In genomic region chr15:89453865-89454478, GRCm38 (mm10) we compare ENCODE assay signal across 9 mouse cellular contexts. TPM values are rescaled to one million over a fixed set of nuclear protein-coding genes. Genes with fewer than 3 reads are reported as not detected.
DNase-seq lines count a peak whose midpoint lies in the region; ATAC-seq and TF ChIP-seq lines count a peak whose summit lies in the region.
"Had no signal": no experiment of that assay in that cellular context is flagged by ENCODE, and none has a peak within 500 bp of the region (broad histone marks: within the 10 kb centered on the region; RNA-seq: fewer than 3 reads in every experiment).

TSS of gene Mapk8ip2 (plus strand) at chr15:89453913.

- 0 out of 2 replicates have a peak, but pooled peaks cover 7% of the 10 kb centered on the region for H3K4me1 ChIP-seq in kidney, postnatal 0 days (replicated peaks; ENCODE audit: insufficient read depth, low read length)
- peaks cover 18% of the 10 kb centered on the region for H3K4me1 ChIP-seq in forebrain, embryonic 14.5 days (ENCODE audit: control insufficient read depth, insufficient read depth, low read length)
- peaks cover 32% of the 10 kb centered on the region for H3K4me1 ChIP-seq in neural tube, embryonic 13.5 days (replicated peaks)

- no peak for TF ChIP-seq CTCF in kidney, postnatal 0 days (IDR thresholded peaks at IDR 0.05; ENCODE audit: low read depth)

- peak; percentile 48; the same call in 1 of the 2 replicates for ATAC-seq in kidney, postnatal 0 days (replicated peaks; ENCODE audit: low FRiP score, low read depth)
- peak; percentile 83 for ATAC-seq in forebrain, embryonic 14.5 days
- peak; percentile 86 for ATAC-seq in neural tube, embryonic 13.5 days (ENCODE audit: low read depth)

- H3K9me3 ChIP-seq in kidney, postnatal 0 days (replicated peaks; ENCODE audit: low read length) = no peaks in the 10 kb centered on the region
- H3K9me3 ChIP-seq in forebrain, embryonic 14.5 days (replicated peaks; ENCODE audit: control insufficient read depth, low read length) = no peaks in the 10 kb centered on the region
- H3K9me3 ChIP-seq in neural tube, embryonic 13.5 days = no peaks in the 10 kb centered on the region

- peak within 1 kb of the TSS; percentile 61 for H3K4me2 ChIP-seq in kidney, postnatal 0 days (ENCODE audit: low read length)
- peak within 1 kb of the TSS; percentile 76 for H3K4me2 ChIP-seq in forebrain, embryonic 14.5 days (ENCODE audit: low read length)
- H3K4me2 ChIP-seq in neural tube, embryonic 13.5 days = peak within 1 kb of the TSS; percentile 91

- H3K9ac ChIP-seq in kidney, postnatal 0 days (ENCODE audit: low read depth, low read length) = no peak within 1 kb of the TSS
- H3K9ac ChIP-seq in forebrain, embryonic 14.5 days (ENCODE audit: low read length) = peak within 1 kb of the TSS; percentile 86
- peak within 1 kb of the TSS; percentile 91 for H3K9ac ChIP-seq in neural tube, embryonic 13.5 days

- no peak for DNase-seq in kidney, postnatal 0 days (ENCODE audit: low spot score)
- no peak for DNase-seq in kidney, adult 18-20 months
- peak; percentile 84 for DNase-seq in cerebellum, adult 11-12 months
- DNase-seq in forebrain, embryonic 14.5 days (ENCODE audit: low spot score) = peak; percentile 68
- DNase-seq in left cerebral cortex, postnatal 25 days (ENCODE audit: low spot score in 2 of 2) = peak; percentile 72 to 74
- DNase-seq in gastrocnemius, postnatal 25 days = no peak
- DNase-seq in kidney, adult 8-10 months = no peak

- peak within 1 kb of the TSS; percentile 37 for H3K4me3 ChIP-seq in kidney, postnatal 0 days (replicated peaks; ENCODE audit: low read depth, low read length)
- peak within 1 kb of the TSS; percentile 76 for H3K4me3 ChIP-seq in forebrain, embryonic 14.5 days (ENCODE audit: low read depth, low read length)
- H3K4me3 ChIP-seq in neural tube, embryonic 13.5 days = peak within 1 kb of the TSS; percentile 73

- WGBS in kidney, postnatal 0 days = under 1% methylated on average over 53 of the region's 53 CpGs
- 0% methylated on average over 50 of the region's 53 CpGs for WGBS in forebrain, embryonic 14.5 days
- WGBS in neural tube, embryonic 13.5 days = under 1% methylated on average over 46 of the region's 53 CpGs

- intact Hi-C loops in left cerebral cortex, postnatal 25 days (cut with DNase I) = no loop called here

- no peaks in the 10 kb centered on the region for H3K36me3 ChIP-seq in kidney, postnatal 0 days (ENCODE audit: insufficient read depth, low read length)
- H3K36me3 ChIP-seq in forebrain, embryonic 14.5 days (ENCODE audit: control insufficient read depth, insufficient read depth, low read length) = peaks cover 28% of the 10 kb centered on the region
- H3K36me3 ChIP-seq in neural tube, embryonic 13.5 days = peaks cover 28% of the 10 kb centered on the region

- H3K27ac ChIP-seq in kidney, postnatal 0 days = no peak within 1 kb of the TSS
- peak within 1 kb of the TSS; percentile 63; the same call in 1 of the 2 replicates for H3K27ac ChIP-seq in forebrain, embryonic 14.5 days (ENCODE audit: low read depth, low read length)
- peak within 1 kb of the TSS; percentile 83 for H3K27ac ChIP-seq in neural tube, embryonic 13.5 days (replicated peaks)

- peaks cover 6% of the 10 kb centered on the region for H3K27me3 ChIP-seq in kidney, postnatal 0 days (ENCODE audit: insufficient read depth, low read length)
- no peaks in the 10 kb centered on the region for H3K27me3 ChIP-seq in forebrain, embryonic 14.5 days (replicated peaks; ENCODE audit: control insufficient read depth, insufficient read depth, low read length)
- peaks cover 16% of the 10 kb centered on the region; the same call in 1 of the 2 replicates for H3K27me3 ChIP-seq in neural tube, embryonic 13.5 days

RNA-seq across cellular contexts. Expression of gene Mapk8ip2, which starts in this region (rescaled TPM):
- polyA plus RNA-seq in kidney, postnatal 0 days (2015; fragmentation: Nextera tagmentation; extraction: Ambion mirVana) = 0.34 and 0.55 TPM in 2 replicates
- 32.1 and 45.0 TPM in 2 replicates for polyA plus RNA-seq in forebrain, embryonic 14.5 days (2014; fragmentation: Nextera tagmentation; extraction: Ambion mirVana)
- 100 to 1,000 TPM; 201 to 242 TPM for total RNA-seq in left cerebral cortex, postnatal 25 days (2021)
- 77.3 and 78.0 TPM in 2 replicates for polyA plus RNA-seq in neural tube, embryonic 13.5 days (2015; fragmentation: Nextera tagmentation; extraction: Ambion mirVana)
- total RNA-seq in gastrocnemius, postnatal 25 days (2021) = under 1 TPM; 0.29 to 0.31 TPM
- total RNA-seq: neutrophil, adult 5-6 weeks had no signal

Comparison
In these comparisons a context has a peak if more than half of its experiments do, and no peak if none do; other contexts are left out.
1. RNA of gene Mapk8ip2 (total RNA-seq): 201 to 242 TPM in left cerebral cortex, postnatal 25 days; 0.29 to 0.31 TPM in gastrocnemius, postnatal 25 days; every median in the first group is over 100 times any median in the second.
2. RNA of gene Mapk8ip2 (polyA plus RNA-seq): 77.3 to 78.0 TPM in neural tube, embryonic 13.5 days and 32.1 to 45.0 TPM in forebrain, embryonic 14.5 days; 0.34 to 0.55 TPM in kidney, postnatal 0 days; every median in the first group is over 10 times any median in the second.
3. Peak in ATAC-seq, H3K4me3 ChIP-seq and H3K4me2 ChIP-seq in kidney, postnatal 0 days; RNA of the gene not detected or under 1 TPM.
4. DNase-seq: peak in cerebellum, adult 11-12 months (single experiment), forebrain, embryonic 14.5 days (single experiment) and left cerebral cortex, postnatal 25 days (2 of 2); none in kidney, postnatal 0 days (single experiment), kidney, adult 18-20 months (single experiment), gastrocnemius, postnatal 25 days (single experiment) and kidney, adult 8-10 months (0 of 2).
5. Peak in every context shown above with its lines, with median percentiles within 50 percentile points of each other: ATAC-seq, H3K4me2 ChIP-seq and H3K4me3 ChIP-seq.